Mouse (Mus musculus): ENCODE measurements around the gene Glo1. TPM values are rescaled to one million over a fixed set of nuclear protein-coding genes. Genes with fewer than 3 reads are reported as not detected.

Glo1 gene
- polyA plus RNA-seq, 1 experiment from 2014 or later = 210 TPM

GRCm38 (mm10) chr17:30549899-30550773 is 76.5 kb downstream of the Glo1 start:
- 41% methylated on average over 9 of the region's 9 CpGs for WGBS
- H3K4me1 ChIP-seq = peaks cover 25% of the 10 kb centered on the region
- H3K27me3 ChIP-seq (replicated peaks; ENCODE audit: low read depth, poor library complexity, severe bottlenecking) = no peaks in the 10 kb centered on the region
- no peak overlapping the region; the same call in 1 of the 2 replicates for H3K27ac ChIP-seq (replicated peaks)
- H3K4me3 ChIP-seq = no peak overlapping the region
- no peaks in the 10 kb centered on the region for H3K9me3 ChIP-seq
- DNase-seq (ENCODE audit: low spot score) = no peak
- H3K36me3 ChIP-seq (replicated peaks) = no peaks in the 10 kb centered on the region

- 55% methylated on average over 8 of the region's 8 CpGs for WGBS
- H3K27ac ChIP-seq (replicated peaks) = no peak overlapping the region
These were observed 87.6 kb downstream of the Glo1 start for GRCm38 (mm10) chr17:30539098-30539497.

GRCm38 (mm10) chr17:30536651-30537050 is 90.0 kb downstream of the Glo1 start:
- no peak overlapping the region for H3K4me3 ChIP-seq
- H3K36me3 ChIP-seq (replicated peaks) = no peaks in the 10 kb centered on the region
- 87% methylated on average over 5 of the region's 5 CpGs for WGBS
- peaks cover 19% of the 10 kb centered on the region for H3K4me1 ChIP-seq
- no peaks in the 10 kb centered on the region for H3K27me3 ChIP-seq (replicated peaks; ENCODE audit: low read depth, poor library complexity, severe bottlenecking)
- DNase-seq (ENCODE audit: low spot score) = no peak
- no peaks in the 10 kb centered on the region for H3K9me3 ChIP-seq
- H3K27ac ChIP-seq (replicated peaks) = no peak overlapping the region

More at GRCm38 (mm10) chr17:30539098-30539497, 87.6 kb downstream of the Glo1 start:
- H3K9me3 ChIP-seq = no peaks in the 10 kb centered on the region
- H3K27me3 ChIP-seq (replicated peaks; ENCODE audit: low read depth, poor library complexity, severe bottlenecking) = no peaks in the 10 kb centered on the region
- H3K4me1 ChIP-seq = peaks cover 25% of the 10 kb centered on the region
- H3K4me3 ChIP-seq = no peak overlapping the region
- DNase-seq (ENCODE audit: low spot score) = no peak
- no peaks in the 10 kb centered on the region for H3K36me3 ChIP-seq (replicated peaks)

Other genes with a start within 250 kb of the Glo1 start
- gene Btbd9, start 50.4 kb downstream of the Glo1 start, polyA plus RNA-seq (2016; fragmentation: Nextera tagmentation; extraction: Ambion mirVana) = 57.2 and 58.1 TPM in 2 replicates
- gene Dnah8, start 2.5 kb downstream of the Glo1 start, polyA plus RNA-seq (2016; fragmentation: Nextera tagmentation; extraction: Ambion mirVana) = 0.87 and 0.88 TPM in 2 replicates

Measured in embryonic facial prominence, embryonic 10.5 days (tissue).